Mouse (Mus musculus) G1E (cell line): ENCODE measurements around the gene Svs1. TPM values are rescaled to one million over a fixed set of nuclear protein-coding genes. Genes with fewer than 3 reads are reported as not detected.

Experiments
- ATAC-seq: 2 replicates; pipeline ENCODE4 v1.8.0; 2016; ENCODE audit warnings: mild to moderate bottlenecking; ENCODE audit not compliant: insufficient number of reproducible peaks, poor library complexity, low FRiP score, severe bottlenecking; ENCODE audit errors: extremely low read depth
- DNase-seq: peaks from one replicate; pipeline ENCODE4 v3.0.0; 2012; ENCODE audit warnings: low spot score
- H3K27me3 ChIP-seq: 2 replicates; pipeline ENCODE4 v1.6.1; 2012; ENCODE audit warnings: mild to moderate bottlenecking, low read length, inconsistent platforms; ENCODE audit not compliant: insufficient read depth
- H3K36me3 ChIP-seq: replicated peaks from 2 replicates; pipeline ENCODE3; 2012; ENCODE audit warnings: mild to moderate bottlenecking, inconsistent platforms
- H3K4me1 ChIP-seq: 2 replicates; pipeline ENCODE4 v1.6.1; 2012; ENCODE audit warnings: low read depth, low read length, inconsistent platforms, mixed read lengths; ENCODE audit not compliant: insufficient read depth
- H3K4me3 ChIP-seq: 2 replicates; pipeline ENCODE4 v1.5.1; 2012; ENCODE audit warnings: low read depth, mild to moderate bottlenecking, inconsistent platforms, low read length, moderate library complexity, mixed read lengths
- H3K9me3 ChIP-seq: replicated peaks from 2 replicates; pipeline ENCODE4 v1.6.1; 2012; ENCODE audit warnings: inconsistent platforms
- CTCF ChIP-seq: IDR thresholded peaks from 2 replicates; pipeline ENCODE4 v1.5.1; 2012; ENCODE audit warnings: low read depth, low read length, inconsistent platforms, mixed read lengths
- GATA1 ChIP-seq: IDR thresholded peaks from 2 replicates; pipeline ENCODE4 v1.6.1; 2012; ENCODE audit warnings: borderline replicate concordance, low read length, inconsistent platforms, mixed read lengths
- GATA2 ChIP-seq: IDR thresholded peaks from 2 replicates; pipeline ENCODE4 v1.6.1; 2012; ENCODE audit warnings: low read depth, low read length, inconsistent platforms, borderline replicate concordance
- POLR2AphosphoS5 ChIP-seq: IDR thresholded peaks from 2 replicates; pipeline ENCODE4 v1.6.1; 2012; ENCODE audit warnings: low read depth, low read length, inconsistent platforms; ENCODE audit not compliant: insufficient replicate concordance
- TAL1 ChIP-seq: conservative IDR thresholded peaks from 2 replicates; pipeline ENCODE4 v1.6.1; 2012; ENCODE audit warnings: low read depth, low read length, inconsistent platforms, mixed read lengths
- polyA plus RNA-seq: library from polyadenylated mRNA; stranded (reverse); fragments of >175 nt; gene quantifications from 2 replicates; pipeline ENCODE4 v1.2.3, GENCODE M21; 2012
- total RNA-seq, 2 experiments: library from RNA; stranded (forward) in 1 of 2; stranded (reverse) in 1 of 2; fragments of 200-1000 nt in 1 of 2; fragments of >200 nt in 1 of 2; fragmentation: Nextera tagmentation in 1 of 2; gene quantifications; 2 replicates each; pipeline ENCODE4 v1.2.3; 2014 to 2017

The Svs1 gene
- total and polyA plus RNA-seq, 3 experiments: 0.05 TPM; not detected in 2

DNA sequence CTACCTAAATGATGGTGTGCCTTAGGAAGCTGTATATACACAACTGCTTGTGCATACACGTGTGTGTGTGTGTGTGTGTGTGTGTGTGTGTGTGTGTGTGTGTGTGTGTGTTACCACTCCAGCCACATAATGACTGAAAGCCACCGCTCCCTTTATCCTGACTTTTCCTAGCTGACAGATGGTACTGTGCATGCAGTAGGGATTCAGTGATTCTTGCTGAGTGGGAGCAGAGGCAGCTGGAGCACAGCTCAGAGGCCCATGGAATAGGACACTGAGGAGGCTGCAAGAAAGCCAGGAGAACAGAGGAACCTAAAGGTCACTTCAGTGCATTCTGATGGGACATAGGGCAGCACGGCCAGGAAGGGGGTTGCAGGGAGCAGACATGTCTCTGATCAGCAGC lies 4.4 kb upstream of the Svs1 start:
- Histone ChIP-seq H3K4me1 (no peaks in the 10 kb centered on the region), H3K4me3 (no peak overlapping the region), H3K9me3 (no peaks in the 10 kb centered on the region), H3K27me3 (no peaks in the 10 kb centered on the region), H3K36me3 (no peaks in the 10 kb centered on the region)
- TF ChIP-seq TAL1 (no peak), POLR2AphosphoS5 (no peak), GATA2 (no peak)
- DNase-seq: no peak
- no peak for ATAC-seq

DNA sequence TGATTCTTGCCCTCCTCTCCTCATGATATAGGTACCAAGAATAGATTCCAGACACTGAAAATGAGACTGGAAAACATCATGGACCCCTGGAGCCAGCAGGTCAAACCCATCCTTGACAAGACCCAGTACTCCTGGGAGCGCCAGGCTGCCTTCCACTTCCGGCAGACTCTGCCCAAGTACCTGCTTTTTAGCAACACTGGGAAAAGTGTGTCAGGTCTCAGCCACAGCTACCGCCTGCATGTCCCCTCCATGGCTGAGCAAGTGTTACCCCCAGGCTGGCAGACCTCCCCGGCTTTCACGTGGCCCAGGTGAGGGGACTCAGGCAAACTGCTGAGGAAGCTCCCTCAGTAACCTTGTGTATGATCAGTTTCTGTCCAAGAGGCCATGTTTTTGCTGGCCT lies 3.3 kb downstream of the Svs1 start:
- H3K36me3 ChIP-seq: no peaks in the 10 kb centered on the region
- no peak for TF ChIP-seq CTCF
- TF ChIP-seq GATA2: no peak
- TF ChIP-seq GATA1: no peak
- no peak for TF ChIP-seq POLR2AphosphoS5
- TF ChIP-seq TAL1: no peak
- ATAC-seq (no peak), DNase-seq (no peak)
- H3K27me3 ChIP-seq: peaks cover 5% of the 10 kb centered on the region; the same call in 1 of the 2 replicates
- H3K4me1 ChIP-seq: no peaks in the 10 kb centered on the region
- no peak overlapping the region for H3K4me3 ChIP-seq
- H3K9me3 ChIP-seq: no peaks in the 10 kb centered on the region

DNA sequence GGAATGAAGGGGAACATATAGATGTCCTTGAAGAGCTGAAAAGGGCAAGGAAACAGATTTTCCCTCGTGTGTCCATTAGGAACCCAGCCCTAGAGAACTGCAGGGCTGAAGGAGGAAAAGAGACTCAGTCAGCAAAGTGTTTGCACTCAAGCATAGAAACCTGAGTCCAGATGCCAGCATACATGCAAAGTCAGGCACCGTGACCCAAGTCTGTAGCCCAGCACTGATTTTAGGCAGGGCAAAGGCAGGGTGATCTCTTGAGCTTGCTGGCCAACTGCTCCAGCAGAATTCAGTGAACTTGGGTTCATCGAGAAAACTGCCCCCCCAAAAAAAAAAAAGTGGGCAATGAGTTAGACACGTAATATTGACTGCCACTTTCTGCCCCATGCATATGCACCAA lies 5.3 kb downstream of the Svs1 start:
- TF ChIP-seq CTCF: no peak
- no peak for TF ChIP-seq POLR2AphosphoS5
- TF ChIP-seq GATA2: no peak
- TF ChIP-seq GATA1: no peak
- no peak for TF ChIP-seq TAL1
- Histone ChIP-seq H3K36me3 (no peaks in the 10 kb centered on the region), H3K4me3 (no peak overlapping the region), H3K27me3 (peaks cover 5% of the 10 kb centered on the region; the same call in 1 of the 2 replicates), H3K9me3 (no peaks in the 10 kb centered on the region), H3K4me1 (no peaks in the 10 kb centered on the region)
- ATAC-seq (no peak), DNase-seq (no peak)

DNA sequence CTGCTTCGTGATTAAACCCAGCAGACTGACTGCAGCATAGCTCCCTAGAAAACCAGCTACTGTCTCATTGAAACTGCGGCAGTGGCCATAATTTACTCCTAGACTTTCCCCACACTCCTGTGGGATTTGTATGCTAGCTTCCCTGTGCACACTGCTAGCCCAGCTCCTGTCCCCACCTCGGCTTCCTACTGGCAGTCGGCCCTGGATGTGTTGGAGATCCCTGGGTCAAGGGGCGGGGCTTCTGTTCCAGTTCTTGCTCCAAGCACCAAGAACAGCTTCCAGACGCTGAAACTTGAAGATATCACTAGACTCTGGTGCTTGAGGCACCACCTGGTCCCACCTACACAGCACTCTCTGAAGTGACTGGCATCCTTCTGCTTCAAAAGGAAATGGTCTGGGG lies 11.5 kb downstream of the Svs1 start:
- DNase-seq (no peak), ATAC-seq (no peak)
- Histone ChIP-seq H3K9me3 (no peaks in the 10 kb centered on the region), H3K36me3 (no peaks in the 10 kb centered on the region), H3K4me1 (no peaks in the 10 kb centered on the region), H3K27me3 (peaks cover 10% of the 10 kb centered on the region), H3K4me3 (no peak overlapping the region)
- TF ChIP-seq TAL1: no peak
- TF ChIP-seq POLR2AphosphoS5: no peak
- TF ChIP-seq GATA1: no peak
- TF ChIP-seq CTCF: no peak
- no peak for TF ChIP-seq GATA2

DNA sequence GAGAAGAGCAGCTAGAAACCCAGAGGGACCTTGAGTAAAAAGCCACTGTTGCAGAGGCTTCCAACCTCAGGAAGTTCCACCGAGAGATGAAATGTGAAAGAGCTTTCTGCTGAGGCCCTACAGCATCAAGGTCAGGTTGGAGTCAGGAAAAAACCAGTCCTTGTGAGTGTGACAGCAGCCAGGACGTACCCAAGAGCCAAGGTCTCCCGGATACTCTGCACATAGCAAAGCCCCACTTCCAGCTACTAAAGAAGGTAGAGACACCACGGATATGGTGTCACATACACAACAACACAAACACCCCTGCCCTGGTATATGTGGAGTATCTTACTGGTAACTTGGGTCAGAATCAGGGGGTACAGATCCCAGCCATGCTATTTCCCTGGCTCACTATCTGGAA lies 12.1 kb downstream of the Svs1 start:
- TF ChIP-seq POLR2AphosphoS5 (no peak), TAL1 (no peak), GATA2 (no peak), GATA1 (no peak), CTCF (no peak)
- DNase-seq: no peak
- H3K27me3 ChIP-seq: peaks cover 10% of the 10 kb centered on the region
- H3K36me3 ChIP-seq: no peaks in the 10 kb centered on the region
- H3K4me3 ChIP-seq: no peak overlapping the region
- no peaks in the 10 kb centered on the region for H3K9me3 ChIP-seq
- ATAC-seq: no peak
- H3K4me1 ChIP-seq: no peaks in the 10 kb centered on the region

DNA sequence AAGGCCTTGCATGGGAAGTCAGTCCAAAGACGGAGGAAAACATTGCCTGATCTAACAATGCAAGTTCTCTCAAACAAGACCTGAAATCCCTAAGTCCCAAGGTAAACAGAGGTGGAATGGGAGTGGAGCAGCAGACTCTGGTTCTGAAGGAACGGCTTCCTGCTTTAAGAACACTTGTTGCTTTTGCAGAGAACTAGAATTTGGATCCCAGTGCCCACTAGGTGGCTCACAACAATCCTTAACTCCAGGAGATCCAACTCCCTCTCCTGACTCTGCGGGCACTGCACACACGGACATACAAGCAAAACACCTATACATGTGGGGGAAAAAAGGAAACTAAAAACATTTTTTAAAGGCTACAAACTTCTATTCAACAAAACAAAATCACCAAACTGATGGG lies 16.7 kb downstream of the Svs1 start:
- DNase-seq (no peak), ATAC-seq (no peak)
- Histone ChIP-seq H3K27me3 (peaks cover 5% of the 10 kb centered on the region; the same call in 1 of the 2 replicates), H3K4me3 (no peak overlapping the region), H3K36me3 (no peaks in the 10 kb centered on the region), H3K9me3 (no peaks in the 10 kb centered on the region), H3K4me1 (0 out of 2 replicates have a peak, but pooled peaks cover 3% of the 10 kb centered on the region)
- TF ChIP-seq GATA2: no peak
- no peak for TF ChIP-seq POLR2AphosphoS5
- no peak for TF ChIP-seq CTCF
- TF ChIP-seq GATA1: no peak
- no peak for TF ChIP-seq TAL1

DNA sequence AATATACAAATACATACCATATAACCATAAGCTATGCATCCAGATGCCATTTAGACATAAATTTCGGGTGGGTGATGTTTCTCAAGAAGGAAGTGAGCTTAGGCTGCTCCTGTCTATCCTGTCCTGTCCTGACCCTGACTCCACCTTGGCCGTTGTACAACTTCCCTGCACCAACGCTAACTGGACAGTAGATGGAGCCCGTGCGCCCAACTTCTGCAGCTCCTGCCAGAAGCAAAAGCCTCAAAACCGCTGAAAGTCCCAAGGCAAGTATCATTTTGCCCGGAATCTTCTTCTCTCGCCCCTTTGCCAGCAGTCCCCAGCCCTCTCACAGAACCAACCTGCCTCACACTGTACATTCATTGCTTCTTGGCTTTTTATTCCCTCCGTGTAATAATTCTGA lies 21.3 kb downstream of the Svs1 start:
- H3K9me3 ChIP-seq: peaks cover 3% of the 10 kb centered on the region; the same call in 1 of the 2 replicates
- TF ChIP-seq POLR2AphosphoS5 (no peak), CTCF (peak; percentile 92)
- ATAC-seq: peak; percentile 49; the same call in 1 of the 2 replicates
- peaks cover 8% of the 10 kb centered on the region for H3K27me3 ChIP-seq
- H3K4me1 ChIP-seq: 0 out of 2 replicates have a peak, but pooled peaks cover 3% of the 10 kb centered on the region
- no peaks in the 10 kb centered on the region for H3K36me3 ChIP-seq
- DNase-seq: peak; percentile 53
- H3K4me3 ChIP-seq: no peak overlapping the region
